Mouse (Mus musculus): Measurements from ENCODE around the gene Dop1b. TPM values are rescaled to one million over a fixed set of nuclear protein-coding genes. Genes with fewer than 3 reads are reported as not detected.
A peak's percentile ranks its signal among the peaks of the same experiment; 100 is the strongest.

Dop1b gene
- polyA plus RNA-seq, 1 experiment, result 20.7 TPM

DNA sequence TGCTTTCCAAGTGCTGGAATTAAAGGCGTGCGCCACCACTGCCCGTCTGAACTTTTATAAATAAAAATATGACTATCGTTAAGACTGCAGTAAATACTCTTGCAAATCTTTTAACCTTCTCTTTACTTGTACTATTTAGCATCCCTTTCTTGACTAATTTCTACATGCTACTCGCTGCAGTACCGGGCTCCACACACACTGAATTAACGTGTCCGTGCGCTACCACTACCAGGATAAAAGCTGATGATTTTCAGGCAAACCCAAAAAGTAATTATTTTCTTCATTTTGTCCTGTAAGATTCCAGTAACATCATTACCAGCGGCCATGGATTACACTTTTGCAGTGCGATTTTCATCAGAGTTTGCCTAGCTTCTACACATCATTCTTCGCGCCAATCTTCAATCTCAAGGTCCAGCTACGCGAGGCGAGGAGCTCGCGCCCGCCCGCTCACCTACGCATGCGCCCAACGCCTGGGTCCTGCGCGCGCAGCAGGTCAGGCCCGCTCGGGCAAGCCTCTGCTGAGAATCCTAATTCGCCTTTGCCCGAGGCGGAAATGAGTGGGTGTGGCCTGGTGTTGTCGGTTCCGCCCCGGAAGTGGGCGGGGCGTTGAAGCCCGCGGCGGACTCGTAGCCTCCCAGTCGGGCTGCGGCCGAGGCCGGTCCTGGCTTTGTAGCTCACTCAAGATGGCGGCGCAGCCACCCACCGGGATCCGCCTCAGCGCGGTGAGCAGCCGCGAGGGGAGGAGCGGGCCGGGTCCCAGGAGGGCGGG lies 120.1 kb downstream of the Dop1b start, which contains the start of gene Morc3:
Gene Morc3 (plus strand): TSS at position 495 of the 769 bp plus-strand sequence.
- Histone ChIP-seq H3K4me3 (ENCODE audit: insufficient read depth, low read length) (peak within 1 kb of the TSS; percentile 96), H3K4me1 (ENCODE audit: control insufficient read depth, insufficient read depth, low read length) (peaks cover 2% of the 10 kb centered on the region; the same call in 1 of the 2 replicates), H3K27ac (ENCODE audit: insufficient read depth, low read length) (peak within 1 kb of the TSS; percentile 62)
- TF ChIP-seq CTCF (IDR thresholded peaks at IDR 0.05; ENCODE audit: borderline replicate concordance, insufficient read depth, low read length) (no peak), POLR2A (IDR thresholded peaks at IDR 0.05; ENCODE audit: low read depth, low read length) (peak; percentile 91)

DNA sequence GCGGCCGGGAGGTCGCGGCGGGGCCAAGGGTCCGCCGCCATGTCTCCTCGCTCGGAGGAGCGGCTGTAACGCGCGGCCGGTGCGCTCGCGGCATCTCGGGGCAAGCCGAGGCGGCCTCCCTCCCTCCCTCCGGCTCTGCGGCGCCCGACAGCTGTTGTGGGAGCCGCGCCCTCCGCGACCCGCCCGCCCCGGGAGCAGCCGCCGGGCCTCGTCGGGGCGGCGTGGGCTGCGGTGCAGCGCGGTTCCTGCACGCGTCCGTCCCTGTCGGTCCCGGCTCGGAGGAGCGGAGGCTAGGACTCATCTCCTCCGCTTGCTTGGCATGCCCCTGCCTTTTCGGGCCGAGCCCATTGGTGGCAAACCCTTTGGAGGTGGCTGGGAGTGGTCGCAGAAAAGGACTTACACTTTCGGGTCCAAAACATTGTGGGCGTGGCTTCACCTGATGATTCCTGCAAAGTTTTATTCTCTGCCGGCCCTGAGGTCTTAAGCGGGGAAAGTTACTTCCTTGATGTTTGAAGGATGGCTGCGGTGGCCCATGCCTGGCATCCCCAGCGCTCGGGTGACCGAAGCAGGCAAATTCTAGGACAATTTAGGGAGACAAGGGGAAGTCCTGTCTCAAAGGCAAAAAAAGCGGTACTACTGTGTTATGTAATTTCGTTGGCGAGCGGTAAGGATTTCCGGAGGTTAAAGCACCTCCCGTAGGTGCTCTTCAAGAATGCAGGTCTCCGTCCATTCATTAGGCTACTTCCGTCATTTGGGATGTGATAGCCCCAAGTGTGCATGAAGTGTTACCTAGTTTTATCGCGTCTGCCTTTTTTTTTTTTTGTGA lies 121.0 kb downstream of the Dop1b start:
- Histone ChIP-seq H3K4me3 (ENCODE audit: insufficient read depth, low read length) (peak overlapping the region; percentile 96), H3K27ac (ENCODE audit: insufficient read depth, low read length) (peak overlapping the region; percentile 62), H3K4me1 (ENCODE audit: control insufficient read depth, insufficient read depth, low read length) (peaks cover 2% of the 10 kb centered on the region; the same call in 1 of the 2 replicates)
- TF ChIP-seq POLR2A (IDR thresholded peaks at IDR 0.05; ENCODE audit: low read depth, low read length) (no peak; the same call in 1 of the 2 replicates), CTCF (IDR thresholded peaks at IDR 0.05; ENCODE audit: borderline replicate concordance, insufficient read depth, low read length) (no peak)

DNA sequence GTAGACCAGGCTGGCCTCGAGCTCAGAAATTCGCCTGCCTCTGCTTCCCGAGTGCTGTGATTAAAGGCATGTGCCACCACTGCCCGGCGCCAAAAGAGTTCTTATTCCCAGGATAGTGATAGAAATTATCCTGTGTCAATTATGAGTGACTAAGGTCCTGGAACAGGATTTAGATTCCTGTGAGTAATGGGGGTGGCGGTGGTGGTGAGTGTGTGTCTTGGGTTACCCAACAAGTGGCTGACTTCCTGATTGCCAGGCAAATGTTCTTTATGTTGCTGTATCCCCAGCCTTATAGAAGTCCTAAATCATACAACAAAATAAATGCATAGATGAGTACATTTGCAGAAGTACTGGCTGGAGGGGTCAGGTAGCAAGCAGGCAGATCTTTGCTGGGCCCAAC lies 121.8 kb downstream of the Dop1b start:
- H3K4me3 ChIP-seq (ENCODE audit: insufficient read depth, low read length), result peak overlapping the region; percentile 96
- H3K27ac ChIP-seq (ENCODE audit: insufficient read depth, low read length), result no peak overlapping the region
- H3K4me1 ChIP-seq (ENCODE audit: control insufficient read depth, insufficient read depth, low read length), result peaks cover 2% of the 10 kb centered on the region; the same call in 1 of the 2 replicates
- TF ChIP-seq CTCF (IDR thresholded peaks at IDR 0.05; ENCODE audit: borderline replicate concordance, insufficient read depth, low read length), result no peak
- TF ChIP-seq POLR2A (IDR thresholded peaks at IDR 0.05; ENCODE audit: low read depth, low read length), result no peak

DNA sequence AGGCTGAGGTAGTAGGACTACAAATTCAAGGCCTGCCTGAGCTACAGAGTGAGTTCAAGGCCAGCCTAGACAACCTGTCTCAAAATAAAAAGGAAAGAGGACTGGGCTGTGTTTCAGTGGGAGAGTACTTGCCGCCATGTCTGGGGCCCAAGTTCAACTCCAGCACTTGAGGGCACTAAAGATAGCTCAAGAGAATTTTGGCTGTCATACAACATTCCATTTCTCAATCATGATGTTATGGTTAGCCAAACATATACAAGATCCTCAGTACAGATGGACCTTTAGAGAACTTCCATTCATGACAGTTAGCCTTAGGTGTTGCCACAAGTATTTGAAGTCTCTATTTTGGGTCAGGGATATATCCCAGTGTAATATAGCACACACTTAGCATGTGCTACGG lies 122.4 kb downstream of the Dop1b start:
- Histone ChIP-seq H3K27ac (ENCODE audit: insufficient read depth, low read length) (no peak overlapping the region), H3K4me1 (ENCODE audit: control insufficient read depth, insufficient read depth, low read length) (peaks cover 2% of the 10 kb centered on the region; the same call in 1 of the 2 replicates), H3K4me3 (ENCODE audit: insufficient read depth, low read length) (no peak overlapping the region)
- TF ChIP-seq POLR2A (IDR thresholded peaks at IDR 0.05; ENCODE audit: low read depth, low read length), result no peak
- TF ChIP-seq CTCF (IDR thresholded peaks at IDR 0.05; ENCODE audit: borderline replicate concordance, insufficient read depth, low read length), result no peak

DNA sequence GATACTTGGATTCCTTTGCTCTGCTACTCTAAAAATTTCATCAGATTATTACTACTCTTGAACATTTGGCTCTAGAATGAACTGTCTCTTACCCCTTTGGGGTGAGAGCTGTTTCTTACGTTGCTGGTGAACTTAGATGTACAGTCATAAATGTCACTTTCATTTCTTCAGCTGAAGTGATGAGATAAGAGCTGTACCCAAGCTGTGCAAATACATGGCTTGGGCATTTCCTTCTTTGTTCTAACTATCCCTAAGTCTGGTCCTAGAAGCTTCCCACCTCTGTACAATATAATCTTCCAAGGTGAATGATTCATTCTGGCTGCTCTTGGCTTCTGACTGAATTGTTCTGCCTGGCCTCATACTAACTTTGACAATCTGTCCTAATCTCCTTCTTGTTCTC lies 127.3 kb downstream of the Dop1b start:
- Histone ChIP-seq H3K27ac (ENCODE audit: insufficient read depth, low read length) (no peak overlapping the region), H3K4me3 (ENCODE audit: insufficient read depth, low read length) (no peak overlapping the region), H3K4me1 (ENCODE audit: control insufficient read depth, insufficient read depth, low read length) (no peaks in the 10 kb centered on the region; the same call in 1 of the 2 replicates)
- TF ChIP-seq POLR2A (IDR thresholded peaks at IDR 0.05; ENCODE audit: low read depth, low read length) (no peak), CTCF (IDR thresholded peaks at IDR 0.05; ENCODE audit: borderline replicate concordance, insufficient read depth, low read length) (no peak)

DNA sequence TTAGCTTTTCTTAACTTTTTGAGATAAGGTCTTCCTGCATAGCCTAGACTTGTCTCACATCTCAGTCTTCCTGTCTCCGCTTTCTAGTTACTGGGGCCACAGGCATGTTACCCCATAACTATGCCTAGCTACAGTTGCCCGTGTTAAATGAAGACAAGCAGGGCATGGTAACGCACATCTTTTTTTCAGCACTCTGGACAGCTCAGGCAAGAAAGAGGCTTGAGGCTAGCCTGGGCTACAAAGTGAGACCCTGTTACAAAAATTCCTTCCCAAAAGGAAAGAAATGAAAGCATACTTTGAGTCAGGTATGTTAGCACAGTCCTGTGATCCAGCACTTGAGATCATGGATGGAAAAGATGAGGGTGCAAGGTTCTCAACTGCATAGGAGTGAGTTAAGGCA lies 138.8 kb downstream of the Dop1b start:
- Histone ChIP-seq H3K4me3 (ENCODE audit: insufficient read depth, low read length) (no peak overlapping the region), H3K27ac (ENCODE audit: insufficient read depth, low read length) (no peak overlapping the region), H3K4me1 (ENCODE audit: control insufficient read depth, insufficient read depth, low read length) (no peaks in the 10 kb centered on the region)
- TF ChIP-seq POLR2A (IDR thresholded peaks at IDR 0.05; ENCODE audit: low read depth, low read length) (no peak), CTCF (IDR thresholded peaks at IDR 0.05; ENCODE audit: borderline replicate concordance, insufficient read depth, low read length) (no peak)

DNA sequence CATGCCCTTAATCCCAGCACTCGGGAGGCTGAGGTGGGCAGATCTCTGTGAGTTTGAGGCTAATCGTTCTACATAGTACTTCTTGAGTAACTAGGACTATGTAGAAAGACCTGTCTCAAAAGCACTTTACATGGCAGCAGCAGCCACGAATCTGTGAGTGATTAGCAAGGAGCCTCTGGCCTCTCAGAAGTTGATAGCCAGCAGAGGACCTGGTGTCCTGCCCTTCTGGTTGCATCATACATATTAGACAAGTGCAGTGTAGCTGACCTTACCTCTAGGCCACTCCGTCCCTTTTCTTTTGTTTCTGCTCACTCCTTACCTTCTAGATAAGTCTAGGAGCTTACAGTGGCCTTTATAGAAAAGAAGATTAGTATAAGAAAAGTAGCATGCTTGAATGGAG lies 148.3 kb downstream of the Dop1b start:
- no peak overlapping the region for H3K4me3 ChIP-seq (ENCODE audit: insufficient read depth, low read length)
- H3K27ac ChIP-seq (ENCODE audit: insufficient read depth, low read length), result no peak overlapping the region
- no peaks in the 10 kb centered on the region for H3K4me1 ChIP-seq (ENCODE audit: control insufficient read depth, insufficient read depth, low read length)
- TF ChIP-seq POLR2A (IDR thresholded peaks at IDR 0.05; ENCODE audit: low read depth, low read length) (no peak), CTCF (IDR thresholded peaks at IDR 0.05; ENCODE audit: borderline replicate concordance, insufficient read depth, low read length) (no peak)

Other genes starting within 250 kb of the Dop1b start
- gene Setd4, start 107.8 kb upstream of the Dop1b start, polyA plus RNA-seq (2011; ENCODE audit: insufficient read length, low read depth, missing spikeins), result 4.9 and 6.1 TPM in 2 replicates
- 30.0 and 34.3 TPM in 2 replicates for gene Cbr1, start 106.1 kb upstream of the Dop1b start, polyA plus RNA-seq (2011; ENCODE audit: insufficient read length, low read depth, missing spikeins)
- not detected in 2 replicates for gene Gm5678, start 83.8 kb upstream of the Dop1b start, polyA plus RNA-seq (2011; ENCODE audit: insufficient read length, low read depth, missing spikeins)
- 10.2 and 14.0 TPM in 2 replicates for gene Cbr3, start 28.7 kb upstream of the Dop1b start, polyA plus RNA-seq (2011; ENCODE audit: insufficient read length, low read depth, missing spikeins)
- 38.8 and 41.2 TPM in 2 replicates for gene Morc3, start 120.2 kb downstream of the Dop1b start, polyA plus RNA-seq (2011; ENCODE audit: insufficient read length, low read depth, missing spikeins)
- gene Chaf1b, start 172.0 kb downstream of the Dop1b start, polyA plus RNA-seq (2011; ENCODE audit: insufficient read length, low read depth, missing spikeins), result 15.0 and 19.3 TPM in 2 replicates

All from embryonic fibroblast, embryonic 13.5 days (primary cell).